Mouse (Mus musculus): Measurements from ENCODE around the gene Olfr373. TPM values are rescaled to one million over a fixed set of nuclear protein-coding genes. Genes with fewer than 3 reads are reported as not detected.

Olfr373 gene
- polyA plus RNA-seq, 1 experiment from 2014 or later: not detected

DNA sequence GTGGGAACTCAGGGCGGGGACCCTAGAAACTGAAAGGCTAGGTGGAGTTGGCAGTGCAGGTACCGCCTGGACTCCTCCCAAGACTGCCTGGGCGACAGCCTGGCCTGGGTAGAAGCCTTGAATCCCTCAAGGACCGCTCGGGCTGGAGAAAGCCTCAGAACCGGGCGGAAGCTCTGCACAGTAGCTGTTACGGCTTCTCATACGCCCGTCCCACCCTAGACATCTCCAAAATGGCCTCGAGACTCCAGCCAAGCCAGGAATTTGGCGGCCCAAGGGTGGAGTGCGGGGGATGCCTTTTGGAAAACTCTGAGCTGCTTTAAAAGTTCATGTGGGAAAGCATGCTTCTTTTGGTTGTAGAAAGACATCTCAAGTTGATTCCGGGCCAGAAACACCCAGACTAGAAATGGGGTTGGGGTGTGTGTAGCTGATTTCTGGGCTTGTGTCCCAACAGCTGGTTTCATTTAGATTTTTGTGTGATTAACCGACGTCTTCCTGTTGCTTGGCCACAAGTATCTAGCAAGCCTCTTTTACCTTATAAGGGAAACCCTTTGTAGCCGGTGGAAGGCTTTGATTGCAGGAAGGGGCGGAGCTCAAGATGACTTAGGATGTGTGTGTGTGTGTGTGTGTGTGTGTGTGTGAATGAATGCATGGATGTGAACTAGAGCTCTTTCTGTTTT lies 53.5 kb downstream of the Olfr373 start:
- peak overlapping the region; percentile 100 for H3K27ac ChIP-seq (ENCODE audit: low read depth, low read length)
- WGBS: under 1% methylated on average over 18 of the region's 18 CpGs
- H3K36me3 ChIP-seq (ENCODE audit: control insufficient read depth, insufficient read depth, low read length): peaks cover 33% of the 10 kb centered on the region
- peak overlapping the region; percentile 88 for H3K4me3 ChIP-seq (ENCODE audit: low read length)
- peak overlapping the region; percentile 94 for H3K9ac ChIP-seq (ENCODE audit: low read depth, low read length)
- no peaks in the 10 kb centered on the region for H3K9me3 ChIP-seq (ENCODE audit: control insufficient read depth, low read length)
- H3K4me2 ChIP-seq (replicated peaks; ENCODE audit: low read depth, low read length): peak overlapping the region; percentile 80
- no peaks in the 10 kb centered on the region for H3K27me3 ChIP-seq (ENCODE audit: control insufficient read depth, insufficient read depth, low read length)
- peak; percentile 51 for ATAC-seq (ENCODE audit: low FRiP score, low TSS enrichment)
- H3K4me1 ChIP-seq (ENCODE audit: control insufficient read depth, insufficient read depth, low read length): 0 out of 2 replicates have a peak, but pooled peaks cover 5% of the 10 kb centered on the region

DNA sequence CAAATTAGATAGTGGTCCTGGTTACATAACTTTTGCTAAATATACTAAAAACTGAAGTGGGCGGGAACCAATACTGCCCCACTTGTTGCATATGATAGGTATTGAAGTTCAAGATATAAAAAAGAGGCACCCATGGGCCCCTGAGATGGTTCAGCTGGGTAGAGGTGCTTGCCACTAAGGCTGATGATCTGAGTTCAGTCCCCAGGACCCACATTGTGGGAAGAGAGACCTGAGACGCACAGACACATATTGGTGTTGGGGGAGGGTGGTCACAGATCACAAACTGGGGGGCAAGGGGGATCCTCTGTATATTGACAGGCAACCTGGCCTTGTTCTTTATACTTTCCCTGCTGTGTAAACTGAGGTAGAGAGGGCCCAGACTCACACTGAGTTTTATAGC lies 54.5 kb downstream of the Olfr373 start:
- Histone ChIP-seq H3K4me1 (ENCODE audit: control insufficient read depth, insufficient read depth, low read length) (0 out of 2 replicates have a peak, but pooled peaks cover 5% of the 10 kb centered on the region), H3K36me3 (ENCODE audit: control insufficient read depth, insufficient read depth, low read length) (peaks cover 43% of the 10 kb centered on the region), H3K27me3 (ENCODE audit: control insufficient read depth, insufficient read depth, low read length) (no peaks in the 10 kb centered on the region), H3K9me3 (ENCODE audit: control insufficient read depth, low read length) (no peaks in the 10 kb centered on the region), H3K4me2 (replicated peaks; ENCODE audit: low read depth, low read length) (peak overlapping the region; percentile 80), H3K9ac (ENCODE audit: low read depth, low read length) (no peak overlapping the region), H3K4me3 (ENCODE audit: low read length) (peak overlapping the region; percentile 88), H3K27ac (ENCODE audit: low read depth, low read length) (no peak overlapping the region; the same call in 1 of the 2 replicates)
- WGBS: 84% methylated on average over 2 of the region's 2 CpGs
- ATAC-seq (ENCODE audit: low FRiP score, low TSS enrichment): no peak

DNA sequence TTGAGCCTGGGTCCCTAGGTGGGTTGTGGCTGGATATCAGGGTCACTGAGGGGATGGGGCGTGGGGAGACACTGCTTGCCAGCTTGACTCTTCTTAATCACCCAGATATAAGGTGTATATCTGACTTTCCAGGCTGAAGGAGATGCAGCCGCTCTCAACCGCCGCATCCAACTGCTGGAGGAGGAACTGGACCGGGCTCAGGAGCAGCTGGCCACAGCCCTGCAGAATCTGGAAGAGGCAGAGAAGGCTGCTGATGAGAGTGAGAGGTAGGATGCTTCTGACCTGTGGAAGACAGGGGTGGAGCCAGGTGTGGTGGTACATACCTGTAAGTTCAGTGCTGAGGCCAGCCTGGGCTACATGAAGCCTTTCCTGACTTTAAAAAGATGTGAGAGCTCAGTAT lies 55.5 kb downstream of the Olfr373 start:
- H3K9ac ChIP-seq (ENCODE audit: low read depth, low read length): no peak overlapping the region
- H3K4me2 ChIP-seq (replicated peaks; ENCODE audit: low read depth, low read length): no peak overlapping the region
- H3K4me3 ChIP-seq (ENCODE audit: low read length): no peak overlapping the region
- 0 out of 2 replicates have a peak, but pooled peaks cover 5% of the 10 kb centered on the region for H3K4me1 ChIP-seq (ENCODE audit: control insufficient read depth, insufficient read depth, low read length)
- no peaks in the 10 kb centered on the region for H3K27me3 ChIP-seq (ENCODE audit: control insufficient read depth, insufficient read depth, low read length)
- 98% methylated on average over 5 of the region's 5 CpGs for WGBS
- no peaks in the 10 kb centered on the region for H3K9me3 ChIP-seq (ENCODE audit: control insufficient read depth, low read length)
- peaks cover 53% of the 10 kb centered on the region for H3K36me3 ChIP-seq (ENCODE audit: control insufficient read depth, insufficient read depth, low read length)
- no peak for ATAC-seq (ENCODE audit: low FRiP score, low TSS enrichment)
- H3K27ac ChIP-seq (ENCODE audit: low read depth, low read length): no peak overlapping the region

DNA sequence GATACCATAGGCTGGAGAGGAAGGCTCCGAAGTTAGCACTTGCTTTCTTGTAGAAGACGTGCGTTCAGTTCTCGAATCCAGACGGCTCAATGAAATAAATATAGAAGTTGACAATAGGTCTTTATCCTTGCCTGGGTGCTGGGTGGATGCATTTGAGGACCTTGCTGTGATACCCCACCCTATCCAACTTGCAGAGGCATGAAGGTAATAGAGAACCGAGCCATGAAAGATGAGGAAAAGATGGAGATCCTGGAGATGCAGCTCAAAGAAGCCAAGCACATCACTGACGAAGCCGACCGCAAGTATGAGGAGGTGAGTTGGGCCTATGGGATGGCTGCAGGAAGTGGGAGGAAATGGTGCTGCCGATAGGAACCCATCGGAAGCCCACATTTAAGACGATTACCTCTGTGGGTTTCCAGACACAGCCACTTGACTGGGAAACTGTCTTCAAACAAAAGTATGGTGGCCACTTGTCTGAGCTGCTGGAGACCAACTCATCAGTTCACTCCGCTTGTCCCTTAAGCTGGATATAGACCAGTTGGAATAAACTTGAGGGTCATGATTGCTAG lies 60.4 kb downstream of the Olfr373 start:
- Histone ChIP-seq H3K9ac (ENCODE audit: low read depth, low read length) (no peak overlapping the region), H3K4me2 (replicated peaks; ENCODE audit: low read depth, low read length) (no peak overlapping the region), H3K4me3 (ENCODE audit: low read length) (no peak overlapping the region), H3K27me3 (ENCODE audit: control insufficient read depth, insufficient read depth, low read length) (no peaks in the 10 kb centered on the region), H3K27ac (ENCODE audit: low read depth, low read length) (no peak overlapping the region), H3K9me3 (ENCODE audit: control insufficient read depth, low read length) (no peaks in the 10 kb centered on the region), H3K36me3 (ENCODE audit: control insufficient read depth, insufficient read depth, low read length) (peaks cover 97% of the 10 kb centered on the region), H3K4me1 (ENCODE audit: control insufficient read depth, insufficient read depth, low read length) (no peaks in the 10 kb centered on the region)
- 91% methylated on average over 13 of the region's 13 CpGs for WGBS
- no peak for ATAC-seq (ENCODE audit: low FRiP score, low TSS enrichment)

DNA sequence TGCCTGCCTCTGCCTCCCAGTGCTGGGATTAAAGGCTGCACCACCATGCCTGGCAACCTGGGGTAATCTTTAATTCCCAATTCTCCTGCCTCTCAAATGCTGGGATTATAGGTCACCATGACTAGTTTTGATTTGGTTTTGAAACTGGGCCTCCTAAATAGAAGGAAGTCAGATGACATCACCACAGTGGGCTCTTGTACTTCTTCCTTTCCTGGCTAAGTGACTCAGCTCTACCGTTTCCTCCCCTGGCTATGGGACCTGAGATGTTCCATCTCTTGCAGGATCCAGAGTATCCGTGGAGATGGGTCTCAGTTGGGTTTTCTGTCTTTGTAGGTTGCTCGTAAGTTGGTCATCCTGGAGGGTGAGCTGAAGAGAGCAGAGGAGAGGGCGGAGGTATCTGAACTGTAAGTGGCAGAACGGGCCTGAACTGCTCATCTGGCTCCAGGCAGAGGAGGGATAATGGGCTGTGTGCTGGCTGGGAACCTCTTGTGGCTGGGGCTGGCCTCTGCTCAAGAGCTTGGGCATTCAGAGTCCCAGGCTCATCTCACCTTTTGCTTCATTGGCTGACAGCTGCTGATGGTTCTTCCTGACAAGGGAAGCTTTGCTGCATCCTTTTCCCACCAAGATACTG lies 61.5 kb downstream of the Olfr373 start:
- no peak for ATAC-seq (ENCODE audit: low FRiP score, low TSS enrichment)
- WGBS: 89% methylated on average over 5 of the region's 5 CpGs
- peaks cover 95% of the 10 kb centered on the region for H3K36me3 ChIP-seq (ENCODE audit: control insufficient read depth, insufficient read depth, low read length)

DNA sequence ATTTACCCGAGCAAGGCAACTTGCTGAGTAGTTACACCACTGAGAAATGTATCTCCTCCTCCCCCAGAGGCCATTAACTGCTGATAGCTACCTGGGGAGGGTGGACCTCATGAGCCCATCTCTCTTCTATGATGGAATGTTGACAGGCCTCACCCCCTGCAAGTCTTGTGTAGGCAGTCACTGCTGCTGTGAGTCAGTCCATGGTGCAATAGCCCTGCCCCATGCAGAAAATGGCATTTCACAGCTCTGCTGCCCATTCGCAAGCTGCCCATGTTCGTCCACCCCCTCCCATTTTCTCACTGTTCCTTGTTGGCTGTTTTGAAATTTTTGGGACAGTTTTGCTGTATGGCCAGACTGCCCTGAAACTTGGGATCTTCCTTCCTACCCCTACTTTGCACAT lies 62.5 kb downstream of the Olfr373 start:
- H3K9me3 ChIP-seq (ENCODE audit: control insufficient read depth, low read length): no peaks in the 10 kb centered on the region
- no peak overlapping the region for H3K27ac ChIP-seq (ENCODE audit: low read depth, low read length)
- ATAC-seq (ENCODE audit: low FRiP score, low TSS enrichment): no peak
- H3K9ac ChIP-seq (ENCODE audit: low read depth, low read length): no peak overlapping the region
- H3K4me2 ChIP-seq (replicated peaks; ENCODE audit: low read depth, low read length): no peak overlapping the region
- H3K4me1 ChIP-seq (ENCODE audit: control insufficient read depth, insufficient read depth, low read length): no peaks in the 10 kb centered on the region
- no peaks in the 10 kb centered on the region for H3K27me3 ChIP-seq (ENCODE audit: control insufficient read depth, insufficient read depth, low read length)
- peaks cover 95% of the 10 kb centered on the region for H3K36me3 ChIP-seq (ENCODE audit: control insufficient read depth, insufficient read depth, low read length)
- no peak overlapping the region for H3K4me3 ChIP-seq (ENCODE audit: low read length)
- WGBS: 86% methylated on average over 3 of the region's 3 CpGs

More for the DNA sequence above, 61.5 kb downstream of the Olfr373 start:
- H3K4me1 ChIP-seq (ENCODE audit: control insufficient read depth, insufficient read depth, low read length): no peaks in the 10 kb centered on the region
- H3K4me2 ChIP-seq (replicated peaks; ENCODE audit: low read depth, low read length): no peak overlapping the region
- no peaks in the 10 kb centered on the region for H3K9me3 ChIP-seq (ENCODE audit: control insufficient read depth, low read length)
- no peak overlapping the region for H3K27ac ChIP-seq (ENCODE audit: low read depth, low read length)
- no peaks in the 10 kb centered on the region for H3K27me3 ChIP-seq (ENCODE audit: control insufficient read depth, insufficient read depth, low read length)
- no peak overlapping the region for H3K9ac ChIP-seq (ENCODE audit: low read depth, low read length)
- H3K4me3 ChIP-seq (ENCODE audit: low read length): no peak overlapping the region

DNA sequence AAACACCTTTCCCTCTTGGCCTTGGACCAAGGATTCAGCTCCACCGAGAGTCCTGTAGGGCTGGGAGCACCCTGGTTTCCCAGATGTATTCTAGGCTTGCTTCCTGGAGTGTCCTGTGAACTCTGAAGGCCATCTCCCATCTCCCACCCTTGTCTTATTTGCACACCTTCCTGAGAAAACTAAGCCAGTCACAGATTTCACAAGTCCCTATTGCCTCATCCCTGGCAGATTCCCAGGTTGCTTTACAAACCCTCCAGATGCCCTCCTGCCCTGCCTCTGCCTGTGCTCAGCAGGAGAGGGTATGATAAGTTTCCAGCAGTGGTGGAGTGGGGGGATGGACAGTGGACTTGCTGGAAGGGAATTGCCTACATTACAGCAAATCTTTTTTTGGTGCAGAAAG lies 63.1 kb downstream of the Olfr373 start:
- Histone ChIP-seq H3K36me3 (ENCODE audit: control insufficient read depth, insufficient read depth, low read length) (peaks cover 96% of the 10 kb centered on the region), H3K4me3 (ENCODE audit: low read length) (no peak overlapping the region), H3K27ac (ENCODE audit: low read depth, low read length) (no peak overlapping the region), H3K9ac (ENCODE audit: low read depth, low read length) (no peak overlapping the region), H3K9me3 (ENCODE audit: control insufficient read depth, low read length) (no peaks in the 10 kb centered on the region), H3K27me3 (ENCODE audit: control insufficient read depth, insufficient read depth, low read length) (no peaks in the 10 kb centered on the region), H3K4me2 (replicated peaks; ENCODE audit: low read depth, low read length) (no peak overlapping the region), H3K4me1 (ENCODE audit: control insufficient read depth, insufficient read depth, low read length) (no peaks in the 10 kb centered on the region)
- WGBS: 86% methylated on average over 1 of the region's 1 CpGs
- ATAC-seq (ENCODE audit: low FRiP score, low TSS enrichment): no peak

DNA sequence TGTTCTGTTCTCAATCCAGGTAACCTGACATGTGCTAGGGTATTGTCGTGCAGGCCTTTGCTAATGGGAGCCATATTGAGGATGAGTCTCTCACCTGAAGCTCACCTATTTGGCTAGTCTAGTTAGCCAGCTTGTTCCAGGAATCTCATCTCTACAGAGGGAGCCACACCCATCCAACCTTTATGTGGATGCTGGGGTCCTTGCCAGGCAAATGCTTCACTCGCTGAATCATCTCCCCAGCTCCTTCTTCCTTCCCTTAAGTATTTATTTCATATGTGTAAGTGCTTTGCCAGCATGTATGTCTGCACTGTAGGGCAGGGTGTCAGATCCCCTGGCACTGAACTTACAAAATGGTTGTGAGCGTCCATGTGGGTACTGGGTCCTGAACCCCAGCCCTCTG lies 63.6 kb downstream of the Olfr373 start:
- H3K4me2 ChIP-seq (replicated peaks; ENCODE audit: low read depth, low read length): no peak overlapping the region
- WGBS: 86% methylated on average over 3 of the region's 3 CpGs
- H3K4me3 ChIP-seq (ENCODE audit: low read length): no peak overlapping the region
- H3K4me1 ChIP-seq (ENCODE audit: control insufficient read depth, insufficient read depth, low read length): no peaks in the 10 kb centered on the region
- no peaks in the 10 kb centered on the region for H3K27me3 ChIP-seq (ENCODE audit: control insufficient read depth, insufficient read depth, low read length)
- no peak overlapping the region for H3K27ac ChIP-seq (ENCODE audit: low read depth, low read length)
- H3K9me3 ChIP-seq (ENCODE audit: control insufficient read depth, low read length): no peaks in the 10 kb centered on the region
- peaks cover 96% of the 10 kb centered on the region for H3K36me3 ChIP-seq (ENCODE audit: control insufficient read depth, insufficient read depth, low read length)
- H3K9ac ChIP-seq (ENCODE audit: low read depth, low read length): no peak overlapping the region
- ATAC-seq (ENCODE audit: low FRiP score, low TSS enrichment): no peak

DNA sequence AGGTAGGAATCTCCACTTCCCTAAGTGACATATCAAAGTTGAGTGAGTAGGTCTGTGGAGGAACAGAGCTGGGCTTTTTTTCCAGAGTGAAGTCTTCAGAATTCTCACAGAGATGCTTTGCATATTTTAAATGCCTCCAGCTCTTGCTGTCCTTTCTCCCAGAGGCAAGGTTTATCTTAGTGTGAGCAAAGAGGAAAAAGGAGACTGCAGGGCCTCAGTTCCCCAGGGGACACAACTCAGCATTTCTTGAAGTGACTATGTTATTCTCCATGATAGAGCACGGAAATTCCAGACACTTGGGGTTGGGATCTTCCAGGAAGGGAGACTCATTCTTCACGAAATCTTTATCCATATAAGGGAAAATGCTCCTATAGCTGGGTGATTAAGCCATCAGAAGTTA lies 64.3 kb downstream of the Olfr373 start:
- H3K9me3 ChIP-seq (ENCODE audit: control insufficient read depth, low read length): no peaks in the 10 kb centered on the region
- H3K27me3 ChIP-seq (ENCODE audit: control insufficient read depth, insufficient read depth, low read length): no peaks in the 10 kb centered on the region
- H3K4me3 ChIP-seq (ENCODE audit: low read length): no peak overlapping the region
- H3K27ac ChIP-seq (ENCODE audit: low read depth, low read length): no peak overlapping the region
- 79% methylated on average over 2 of the region's 2 CpGs for WGBS
- peaks cover 96% of the 10 kb centered on the region for H3K36me3 ChIP-seq (ENCODE audit: control insufficient read depth, insufficient read depth, low read length)
- no peak overlapping the region for H3K9ac ChIP-seq (ENCODE audit: low read depth, low read length)
- ATAC-seq (ENCODE audit: low FRiP score, low TSS enrichment): no peak
- H3K4me2 ChIP-seq (replicated peaks; ENCODE audit: low read depth, low read length): no peak overlapping the region
- no peaks in the 10 kb centered on the region for H3K4me1 ChIP-seq (ENCODE audit: control insufficient read depth, insufficient read depth, low read length)

Measured in kidney, embryonic 14.5 days (tissue).